Mouse (Mus musculus): ENCODE results near the gene Cnih3. TPM values are rescaled to one million over a fixed set of nuclear protein-coding genes. Genes with fewer than 3 reads are reported as not detected.

Gene Cnih3
- polyA plus RNA-seq, 1 experiment = 0.67 TPM

- no peak overlapping the region for H3K9ac ChIP-seq (ENCODE audit: low read depth, poor library complexity, severe bottlenecking)
- TF ChIP-seq EP300 (IDR thresholded peaks at IDR 0.05; ENCODE audit: insufficient read depth, low read depth, low read length) (no peak), CTCF (IDR thresholded peaks at IDR 0.05; ENCODE audit: low read depth, low read length) (no peak), POLR2A (IDR thresholded peaks at IDR 0.05; ENCODE audit: insufficient read depth, low read length) (no peak)
- H3K4me3 ChIP-seq (ENCODE audit: low read depth, low read length) = no peak overlapping the region
- H3K27me3 ChIP-seq (ENCODE audit: control insufficient read depth, insufficient read depth, low read length, poor library complexity, severe bottlenecking) = no peaks in the 10 kb centered on the region
- H3K4me1 ChIP-seq (ENCODE audit: control insufficient read depth, insufficient read depth, low read length) = no peaks in the 10 kb centered on the region
- no peak overlapping the region for H3K27ac ChIP-seq (ENCODE audit: insufficient read depth, low read length)
- H3K36me3 ChIP-seq (ENCODE audit: control insufficient read depth, insufficient read depth, low read length, poor library complexity, severe bottlenecking) = no peaks in the 10 kb centered on the region
- H3K9me3 ChIP-seq (replicated peaks; ENCODE audit: control insufficient read depth, insufficient read depth, low read length, poor library complexity, severe bottlenecking) = no peaks in the 10 kb centered on the region
Measured at GRCm38 (mm10) chr1:181453106-181453505, 100.7 kb downstream of the Cnih3 start.

DNA sequence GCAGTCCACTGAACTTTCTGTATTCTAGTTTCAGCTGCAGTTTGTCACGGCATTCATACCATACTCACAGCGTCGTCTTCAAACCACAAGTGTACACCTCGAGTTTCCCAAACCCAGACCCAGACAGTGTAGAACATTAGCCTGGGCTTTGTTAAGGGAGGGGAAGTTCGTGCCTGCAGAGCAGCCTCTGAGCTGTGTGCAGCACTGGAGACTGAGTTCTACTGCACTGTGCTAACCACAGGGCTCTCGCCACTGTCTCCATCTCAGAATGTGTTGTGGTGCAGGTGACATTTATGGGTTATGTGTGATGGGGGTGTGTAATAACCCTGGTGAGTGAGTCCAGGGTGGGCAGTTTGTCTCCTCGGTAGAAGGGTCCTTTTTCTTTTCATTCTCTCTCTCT is 104.5 kb downstream of the Cnih3 start:
- Histone ChIP-seq H3K27ac (ENCODE audit: insufficient read depth, low read length) (no peak overlapping the region), H3K9me3 (replicated peaks; ENCODE audit: control insufficient read depth, insufficient read depth, low read length, poor library complexity, severe bottlenecking) (no peaks in the 10 kb centered on the region), H3K36me3 (ENCODE audit: control insufficient read depth, insufficient read depth, low read length, poor library complexity, severe bottlenecking) (no peaks in the 10 kb centered on the region), H3K4me1 (ENCODE audit: control insufficient read depth, insufficient read depth, low read length) (no peaks in the 10 kb centered on the region), H3K4me3 (ENCODE audit: low read depth, low read length) (no peak overlapping the region), H3K9ac (ENCODE audit: low read depth, poor library complexity, severe bottlenecking) (no peak overlapping the region), H3K27me3 (ENCODE audit: control insufficient read depth, insufficient read depth, low read length, poor library complexity, severe bottlenecking) (no peaks in the 10 kb centered on the region)
- TF ChIP-seq CTCF (IDR thresholded peaks at IDR 0.05; ENCODE audit: low read depth, low read length) (no peak), EP300 (IDR thresholded peaks at IDR 0.05; ENCODE audit: insufficient read depth, low read depth, low read length) (no peak), POLR2A (IDR thresholded peaks at IDR 0.05; ENCODE audit: insufficient read depth, low read length) (no peak)

DNA sequence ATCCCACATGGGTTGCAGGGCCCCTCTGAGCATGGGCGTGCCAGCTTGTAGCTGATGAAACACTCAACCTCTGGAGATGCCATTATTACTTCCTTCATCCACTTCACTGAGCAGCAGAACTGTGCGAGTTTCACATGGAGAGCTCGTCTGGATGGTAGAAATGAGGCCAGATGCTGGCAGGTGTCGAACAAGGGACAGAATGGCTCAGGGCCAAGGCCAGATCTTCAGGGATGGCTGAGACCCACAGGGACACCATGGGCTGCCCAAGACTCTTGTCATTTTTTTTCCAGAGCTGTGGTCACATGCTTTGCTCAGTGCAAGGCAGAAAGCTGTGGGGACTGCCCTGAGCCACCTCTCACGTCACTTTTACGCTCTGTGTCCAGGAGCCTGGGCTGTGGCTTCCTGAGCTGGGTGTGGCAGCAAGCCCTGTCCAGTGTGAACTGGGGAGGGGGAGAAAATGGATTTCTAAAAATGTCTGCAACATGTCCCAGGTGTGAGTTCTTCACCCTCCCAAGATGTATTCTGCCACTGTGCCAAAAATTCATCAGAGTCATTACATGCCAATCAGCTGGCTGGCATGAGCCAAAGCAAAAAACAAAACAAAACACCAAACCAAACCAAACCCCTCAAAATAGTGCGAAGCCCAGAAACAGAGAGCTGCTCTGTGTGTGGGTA is 107.1 kb downstream of the Cnih3 start:
- H3K27ac ChIP-seq (ENCODE audit: insufficient read depth, low read length) = no peak overlapping the region
- H3K4me1 ChIP-seq (ENCODE audit: control insufficient read depth, insufficient read depth, low read length) = no peaks in the 10 kb centered on the region
- no peak overlapping the region for H3K9ac ChIP-seq (ENCODE audit: low read depth, poor library complexity, severe bottlenecking)
- no peak for TF ChIP-seq POLR2A (IDR thresholded peaks at IDR 0.05; ENCODE audit: insufficient read depth, low read length)
- no peak for TF ChIP-seq EP300 (IDR thresholded peaks at IDR 0.05; ENCODE audit: insufficient read depth, low read depth, low read length)
- no peak for TF ChIP-seq CTCF (IDR thresholded peaks at IDR 0.05; ENCODE audit: low read depth, low read length)
- H3K9me3 ChIP-seq (replicated peaks; ENCODE audit: control insufficient read depth, insufficient read depth, low read length, poor library complexity, severe bottlenecking) = no peaks in the 10 kb centered on the region
- no peaks in the 10 kb centered on the region for H3K27me3 ChIP-seq (ENCODE audit: control insufficient read depth, insufficient read depth, low read length, poor library complexity, severe bottlenecking)
- H3K4me3 ChIP-seq (ENCODE audit: low read depth, low read length) = no peak overlapping the region
- no peaks in the 10 kb centered on the region for H3K36me3 ChIP-seq (ENCODE audit: control insufficient read depth, insufficient read depth, low read length, poor library complexity, severe bottlenecking)

DNA sequence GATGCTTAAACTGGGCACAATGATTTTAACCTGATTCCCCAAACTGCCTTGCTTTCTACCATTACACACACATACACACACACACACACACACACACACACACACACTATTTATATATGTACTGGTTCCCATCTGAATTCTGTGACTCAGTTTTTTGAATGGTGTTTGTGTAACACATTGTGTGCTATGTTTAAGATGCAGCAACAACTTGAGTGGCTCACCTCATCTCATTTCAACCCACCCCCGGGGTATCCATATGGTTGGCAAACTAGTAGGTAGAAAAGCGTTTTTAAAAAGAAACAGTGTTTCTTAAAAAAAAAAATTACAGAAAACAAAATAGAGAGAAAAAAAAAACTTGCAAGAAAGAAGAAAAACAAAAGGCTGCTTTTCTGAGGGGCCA is 107.9 kb downstream of the Cnih3 start:
- no peaks in the 10 kb centered on the region for H3K4me1 ChIP-seq (ENCODE audit: control insufficient read depth, insufficient read depth, low read length)
- H3K4me3 ChIP-seq (ENCODE audit: low read depth, low read length) = no peak overlapping the region
- H3K27ac ChIP-seq (ENCODE audit: insufficient read depth, low read length) = no peak overlapping the region
- no peaks in the 10 kb centered on the region for H3K9me3 ChIP-seq (replicated peaks; ENCODE audit: control insufficient read depth, insufficient read depth, low read length, poor library complexity, severe bottlenecking)
- no peaks in the 10 kb centered on the region for H3K36me3 ChIP-seq (ENCODE audit: control insufficient read depth, insufficient read depth, low read length, poor library complexity, severe bottlenecking)
- no peak for TF ChIP-seq EP300 (IDR thresholded peaks at IDR 0.05; ENCODE audit: insufficient read depth, low read depth, low read length)
- TF ChIP-seq POLR2A (IDR thresholded peaks at IDR 0.05; ENCODE audit: insufficient read depth, low read length) = no peak
- TF ChIP-seq CTCF (IDR thresholded peaks at IDR 0.05; ENCODE audit: low read depth, low read length) = no peak
- no peak overlapping the region for H3K9ac ChIP-seq (ENCODE audit: low read depth, poor library complexity, severe bottlenecking)
- no peaks in the 10 kb centered on the region for H3K27me3 ChIP-seq (ENCODE audit: control insufficient read depth, insufficient read depth, low read length, poor library complexity, severe bottlenecking)

DNA sequence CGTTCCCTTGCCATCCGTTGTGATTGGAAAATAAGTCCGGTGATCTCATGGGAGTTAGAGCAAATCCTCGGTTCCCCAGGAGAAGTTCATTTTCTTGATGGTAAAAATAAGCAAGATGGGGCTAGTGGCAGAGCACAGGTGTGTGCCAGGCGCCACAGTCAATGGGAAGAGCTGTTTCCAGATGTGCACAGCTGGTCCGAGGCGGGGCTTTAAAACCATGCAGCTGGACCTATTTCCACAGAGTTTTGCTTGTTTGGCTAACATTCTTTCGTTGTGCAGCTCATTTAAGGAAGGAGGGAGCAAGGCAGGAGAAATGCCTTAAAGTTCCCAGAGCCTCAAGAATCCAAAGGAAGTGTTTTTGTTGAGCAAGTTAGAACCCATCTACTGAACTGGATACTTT is 109.1 kb downstream of the Cnih3 start:
- TF ChIP-seq CTCF (IDR thresholded peaks at IDR 0.05; ENCODE audit: low read depth, low read length) (no peak), POLR2A (IDR thresholded peaks at IDR 0.05; ENCODE audit: insufficient read depth, low read length) (no peak), EP300 (IDR thresholded peaks at IDR 0.05; ENCODE audit: insufficient read depth, low read depth, low read length) (no peak)
- Histone ChIP-seq H3K27ac (ENCODE audit: insufficient read depth, low read length) (no peak overlapping the region), H3K9ac (ENCODE audit: low read depth, poor library complexity, severe bottlenecking) (no peak overlapping the region), H3K36me3 (ENCODE audit: control insufficient read depth, insufficient read depth, low read length, poor library complexity, severe bottlenecking) (no peaks in the 10 kb centered on the region), H3K27me3 (ENCODE audit: control insufficient read depth, insufficient read depth, low read length, poor library complexity, severe bottlenecking) (no peaks in the 10 kb centered on the region), H3K4me3 (ENCODE audit: low read depth, low read length) (no peak overlapping the region), H3K9me3 (replicated peaks; ENCODE audit: control insufficient read depth, insufficient read depth, low read length, poor library complexity, severe bottlenecking) (no peaks in the 10 kb centered on the region), H3K4me1 (ENCODE audit: control insufficient read depth, insufficient read depth, low read length) (no peaks in the 10 kb centered on the region)

DNA sequence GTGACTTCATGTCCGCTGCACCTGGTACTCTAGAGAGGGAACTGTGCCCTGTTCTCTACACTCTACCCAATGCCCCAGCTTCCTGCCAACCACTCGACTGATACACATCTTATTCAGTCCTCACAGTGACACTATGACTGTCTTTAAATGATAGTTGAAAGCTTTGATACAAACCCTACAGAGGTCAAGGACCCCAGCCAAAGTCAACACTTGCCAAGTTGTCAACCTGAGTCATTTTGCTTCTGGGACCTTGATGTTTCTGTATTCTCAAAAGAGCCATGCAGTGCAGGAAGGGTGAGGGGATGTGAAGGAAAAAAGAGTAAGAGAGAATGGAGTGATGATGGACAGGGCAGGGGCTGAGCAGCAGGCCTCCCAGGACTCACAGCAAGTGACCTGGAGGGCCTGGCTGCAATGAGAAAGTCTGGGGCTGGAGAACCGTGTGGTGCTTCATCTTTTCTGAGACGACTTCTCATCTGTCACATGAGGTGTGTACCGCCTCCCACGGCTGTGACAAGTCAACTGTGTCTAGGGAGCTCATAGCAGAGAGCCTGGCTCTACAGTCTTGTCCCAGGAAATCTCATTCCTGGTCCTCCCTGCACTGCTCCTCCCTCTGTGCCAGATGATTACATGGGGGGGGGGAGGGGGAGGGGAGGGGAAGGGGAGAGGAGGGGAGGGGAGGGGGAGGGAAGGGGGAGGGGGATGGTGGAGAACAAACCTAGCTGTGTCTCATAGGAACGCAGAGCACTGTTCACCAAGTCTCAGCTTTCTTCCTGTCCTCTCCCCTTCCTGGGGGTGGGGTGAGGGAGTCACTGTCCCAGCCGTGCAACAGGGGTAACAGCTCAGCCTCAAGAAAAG is 109.8 kb downstream of the Cnih3 start:
- H3K27me3 ChIP-seq (ENCODE audit: control insufficient read depth, insufficient read depth, low read length, poor library complexity, severe bottlenecking) = no peaks in the 10 kb centered on the region
- H3K9me3 ChIP-seq (replicated peaks; ENCODE audit: control insufficient read depth, insufficient read depth, low read length, poor library complexity, severe bottlenecking) = no peaks in the 10 kb centered on the region
- no peak overlapping the region for H3K4me3 ChIP-seq (ENCODE audit: low read depth, low read length)
- no peaks in the 10 kb centered on the region for H3K4me1 ChIP-seq (ENCODE audit: control insufficient read depth, insufficient read depth, low read length)
- TF ChIP-seq EP300 (IDR thresholded peaks at IDR 0.05; ENCODE audit: insufficient read depth, low read depth, low read length) (no peak), CTCF (IDR thresholded peaks at IDR 0.05; ENCODE audit: low read depth, low read length) (no peak), POLR2A (IDR thresholded peaks at IDR 0.05; ENCODE audit: insufficient read depth, low read length) (no peak)
- no peaks in the 10 kb centered on the region for H3K36me3 ChIP-seq (ENCODE audit: control insufficient read depth, insufficient read depth, low read length, poor library complexity, severe bottlenecking)
- no peak overlapping the region for H3K27ac ChIP-seq (ENCODE audit: insufficient read depth, low read length)
- H3K9ac ChIP-seq (ENCODE audit: low read depth, poor library complexity, severe bottlenecking) = no peak overlapping the region

Data from ES-Bruce4 (cell line).